Mouse (Mus musculus) stomach, postnatal 0 days (tissue): ENCODE data around the gene Tas1r2. TPM values are rescaled to one million over a fixed set of nuclear protein-coding genes. Genes with fewer than 3 reads are reported as not detected.
A peak's percentile ranks its signal among the peaks of the same experiment; 100 is the strongest.

Source experiments
- ATAC-seq: fragments of 200-750 bp; cut with Nextera tagmentation; 2 replicates; pipeline ENCODE4 v1.8.0; 2017; ENCODE audit not compliant: low FRiP score, low TSS enrichment
- DNase-seq: peaks from one replicate; pipeline ENCODE4 v3.0.0-alpha.2; 2016; ENCODE audit warnings: low spot score
- H3K27ac ChIP-seq: fragments of 300-500 bp; sonication (generic); replicated peaks from 2 replicates; pipeline ENCODE4 v1.5.1; 2014; ENCODE audit warnings: mild to moderate bottlenecking, control low read depth
- H3K27me3 ChIP-seq: fragments of 300-500 bp; sonication (generic); 2 replicates; pipeline ENCODE4 v1.6.1; 2014; ENCODE audit warnings: low read length; ENCODE audit not compliant: control insufficient read depth, insufficient read depth
- H3K36me3 ChIP-seq: fragments of 300-500 bp; sonication (generic); 2 replicates; pipeline ENCODE4 v1.6.1; 2014; ENCODE audit warnings: low read length, mixed read lengths; ENCODE audit not compliant: control insufficient read depth, insufficient read depth
- H3K4me1 ChIP-seq: fragments of 300-500 bp; sonication (generic); replicated peaks from 2 replicates; pipeline ENCODE4 v1.6.1; 2014; ENCODE audit warnings: antibody characterized with exemption; ENCODE audit not compliant: control insufficient read depth, insufficient read depth
- H3K4me2 ChIP-seq: fragments of 300-500 bp; sonication (generic); replicated peaks from 2 replicates; pipeline ENCODE4 v1.6.1; 2014; ENCODE audit warnings: low read depth, mild to moderate bottlenecking, control low read depth, moderate library complexity
- H3K4me3 ChIP-seq: fragments of 300-500 bp; sonication (generic); 2 replicates; pipeline ENCODE4 v1.5.1; 2014; ENCODE audit warnings: low read depth, low read length, control low read depth
- H3K9ac ChIP-seq: fragments of 300-500 bp; sonication (generic); 2 replicates; pipeline ENCODE4 v1.6.1; 2014; ENCODE audit warnings: mild to moderate bottlenecking, low read length, control low read depth, mixed read lengths
- H3K9me3 ChIP-seq: fragments of 300-500 bp; sonication (generic); 2 replicates; pipeline ENCODE4 v1.6.1; 2016; ENCODE audit warnings: low read length; ENCODE audit not compliant: control insufficient read depth
- CTCF ChIP-seq: IDR thresholded peaks from 2 replicates; pipeline ENCODE4 v1.5.1; 2016; ENCODE audit warnings: antibody characterized with exemption, low read depth, mild to moderate bottlenecking, moderate library complexity
- EP300 ChIP-seq: optimal IDR thresholded peaks from 2 replicates; pipeline ENCODE3; 2016; ENCODE audit warnings: antibody characterized with exemption
- WGBS: fragments of 180-500 bp; shearing (Covaris S2); extraction: QIAGEN DNeasy Blood & Tissue Kit; methylation state at CpG from one replicate; pipeline ENCODE4 v1.1.7; 2014; 5-methylcytosine and 5-hydroxymethylcytosine counted together
- polyA plus RNA-seq: library from polyadenylated mRNA; unstranded; fragments of >200 nt; fragmentation: Nextera tagmentation; extraction: Ambion mirVana; gene quantifications from 2 replicates; pipeline ENCODE4 v1.2.1, GENCODE M21; 2015

The Tas1r2 gene
- polyA plus RNA-seq, 1 experiment from 2014 or later = not detected

DNA sequence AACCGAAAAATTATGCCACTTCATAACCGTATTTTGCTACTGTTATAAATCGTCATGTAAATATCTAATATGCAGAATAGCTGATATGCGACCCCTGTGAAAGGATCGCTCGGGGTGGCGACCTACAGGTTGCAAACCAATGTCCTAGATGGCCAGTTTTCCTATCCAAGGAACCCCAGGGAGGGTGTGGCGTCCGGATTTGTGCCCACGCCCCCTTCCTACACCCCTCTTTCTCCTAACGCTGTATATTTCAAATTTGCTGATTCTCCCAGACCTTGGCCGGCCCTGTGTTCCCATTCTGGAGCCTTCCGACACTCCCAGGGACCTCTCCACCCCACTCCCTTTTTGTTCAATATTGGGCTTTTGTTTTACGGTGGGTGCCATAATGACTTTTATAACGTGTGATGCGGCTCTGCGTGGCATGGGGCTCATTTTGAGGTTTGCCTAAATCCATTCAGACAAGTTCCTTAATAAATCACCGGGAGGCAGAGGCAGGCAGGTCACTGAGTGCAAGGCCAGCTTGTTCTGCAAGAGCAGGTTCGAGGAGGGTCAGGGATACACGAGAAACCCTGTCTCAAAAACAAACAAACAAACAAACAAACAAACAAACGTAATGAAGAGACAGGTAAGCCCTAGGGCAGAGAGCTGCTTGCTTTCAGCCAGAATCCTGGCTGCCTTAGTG is 29.8 kb upstream of the Tas1r2 start:
- Histone ChIP-seq H3K4me1 (0 out of 2 replicates have a peak, but pooled peaks cover 2% of the 10 kb centered on the region), H3K9me3 (no peaks in the 10 kb centered on the region), H3K4me2 (peak overlapping the region; percentile 98), H3K27me3 (no peaks in the 10 kb centered on the region), H3K4me3 (peak overlapping the region; percentile 70), H3K9ac (peak overlapping the region; percentile 73), H3K36me3 (no peaks in the 10 kb centered on the region), H3K27ac (peak overlapping the region; percentile 88; the same call in 1 of the 2 replicates)
- 13% methylated on average over 21 of the region's 21 CpGs for whole genome bisulfite sequencing
- TF ChIP-seq CTCF (no peak), EP300 (no peak)
- ATAC-seq (no peak), DNase-seq (no peak)

DNA sequence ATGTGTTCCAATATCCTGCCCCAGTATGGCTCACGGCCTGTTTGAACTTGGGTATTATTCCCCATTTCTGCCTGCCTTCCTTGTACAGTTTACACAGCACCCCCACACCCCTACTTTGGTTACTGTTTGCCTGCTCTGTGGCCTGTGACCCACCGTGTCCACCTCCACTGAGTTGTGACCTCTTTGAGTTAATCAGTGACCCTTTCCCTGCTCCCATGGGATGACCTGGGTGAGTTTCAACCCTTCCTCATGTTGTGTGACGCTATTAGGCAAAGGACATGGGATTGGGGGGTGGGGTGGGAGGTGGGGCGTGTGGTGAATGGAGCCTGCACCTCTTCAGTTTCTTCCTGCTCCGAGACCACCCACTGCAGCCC is 29.2 kb upstream of the Tas1r2 start:
- WGBS = 55% methylated on average over 5 of the region's 5 CpGs
- Histone ChIP-seq H3K36me3 (no peaks in the 10 kb centered on the region), H3K9ac (peak overlapping the region; percentile 27; the same call in 1 of the 2 replicates), H3K4me2 (peak overlapping the region; percentile 98), H3K4me3 (peak overlapping the region; percentile 70; the same call in 1 of the 2 replicates), H3K4me1 (0 out of 2 replicates have a peak, but pooled peaks cover 2% of the 10 kb centered on the region), H3K27me3 (no peaks in the 10 kb centered on the region), H3K27ac (0 out of 2 replicates have a peak overlapping the region, but pooled peaks have one; percentile 8), H3K9me3 (no peaks in the 10 kb centered on the region)
- DNase-seq (no peak), ATAC-seq (no peak)
- no peak for TF ChIP-seq CTCF
- TF ChIP-seq EP300 = no peak

DNA sequence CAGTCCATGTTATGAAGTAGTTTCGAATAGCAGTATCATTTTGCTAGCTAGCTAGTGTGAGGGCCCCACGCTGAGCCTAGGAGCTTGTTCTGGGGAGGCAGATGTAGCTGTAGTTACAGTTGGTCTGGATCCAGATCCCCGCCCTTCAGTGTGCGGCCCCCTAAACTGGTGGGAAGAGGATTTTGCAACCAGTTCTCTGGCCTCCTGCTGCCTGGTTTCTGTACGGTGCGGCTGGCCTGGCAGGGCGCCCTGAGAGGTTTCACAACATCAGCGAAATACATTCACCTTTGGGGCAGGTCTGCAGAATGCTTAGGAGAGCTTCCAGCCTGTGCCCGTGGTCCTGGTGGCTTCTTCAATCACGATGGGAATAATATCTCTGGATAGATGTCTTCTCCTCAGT is 28.6 kb upstream of the Tas1r2 start:
- H3K9me3 ChIP-seq = no peaks in the 10 kb centered on the region
- no peak for ATAC-seq
- 46% methylated on average over 10 of the region's 10 CpGs for WGBS
- no peak overlapping the region for H3K4me3 ChIP-seq
- H3K9ac ChIP-seq = peak overlapping the region; percentile 27; the same call in 1 of the 2 replicates
- H3K36me3 ChIP-seq = no peaks in the 10 kb centered on the region
- peak overlapping the region; percentile 98; the same call in 1 of the 2 replicates for H3K4me2 ChIP-seq
- no peaks in the 10 kb centered on the region for H3K27me3 ChIP-seq
- H3K4me1 ChIP-seq = 0 out of 2 replicates have a peak, but pooled peaks cover 2% of the 10 kb centered on the region
- no peak overlapping the region; the same call in 1 of the 2 replicates for H3K27ac ChIP-seq
- peak; percentile 50 for DNase-seq
- TF ChIP-seq EP300 (no peak), CTCF (no peak)

DNA sequence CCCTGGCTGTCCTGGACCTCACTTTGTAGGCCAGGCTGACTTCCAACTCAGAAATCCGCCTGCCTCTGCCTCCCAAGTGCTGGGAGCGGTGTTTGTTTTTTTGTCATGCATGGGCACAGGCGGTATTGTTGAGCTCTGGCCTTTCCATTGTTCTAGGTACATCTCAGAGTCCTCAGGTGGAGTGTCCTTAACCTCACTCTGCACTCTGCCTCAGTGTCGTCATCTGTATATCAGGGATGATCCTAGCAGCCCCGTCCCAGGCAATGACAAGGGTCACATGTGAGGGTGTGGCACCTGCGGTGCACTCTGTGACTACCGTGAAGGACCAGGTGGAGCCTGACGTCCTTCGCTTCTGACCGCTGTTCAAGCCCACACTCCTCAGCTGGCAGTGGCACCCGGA is 26.0 kb upstream of the Tas1r2 start:
- Histone ChIP-seq H3K27me3 (no peaks in the 10 kb centered on the region), H3K27ac (no peak overlapping the region), H3K4me2 (no peak overlapping the region), H3K9ac (no peak overlapping the region), H3K4me3 (no peak overlapping the region), H3K36me3 (no peaks in the 10 kb centered on the region), H3K9me3 (no peaks in the 10 kb centered on the region), H3K4me1 (0 out of 2 replicates have a peak, but pooled peaks cover 2% of the 10 kb centered on the region)
- DNase-seq (no peak), ATAC-seq (no peak)
- 91% methylated on average over 11 of the region's 11 CpGs for WGBS
- no peak for TF ChIP-seq EP300
- no peak for TF ChIP-seq CTCF

DNA sequence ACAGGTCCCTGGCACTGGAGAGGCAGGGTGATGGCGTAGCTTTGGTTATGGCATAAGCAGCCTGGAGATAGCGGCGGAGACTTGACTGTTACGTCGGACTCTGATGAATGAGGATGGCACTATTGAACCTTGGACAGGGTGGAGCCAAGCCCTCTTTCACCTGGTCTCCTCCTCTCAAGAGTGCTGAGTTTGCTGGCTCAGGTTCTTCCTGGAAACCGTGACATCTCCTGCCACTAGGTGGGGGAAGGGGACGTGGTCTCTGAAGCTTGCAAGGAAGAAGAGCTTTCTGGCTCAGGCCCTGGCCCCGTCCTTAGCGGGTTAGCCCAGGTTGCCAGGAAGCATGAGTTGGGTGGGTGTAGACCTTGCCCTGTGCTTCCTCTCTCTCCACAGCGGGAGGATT is 23.2 kb upstream of the Tas1r2 start:
- no peak for DNase-seq
- H3K9me3 ChIP-seq = no peaks in the 10 kb centered on the region
- no peak overlapping the region for H3K4me3 ChIP-seq
- no peak overlapping the region for H3K27ac ChIP-seq
- no peaks in the 10 kb centered on the region for H3K36me3 ChIP-seq
- TF ChIP-seq CTCF = peak; percentile 38; the same call in 1 of the 2 replicates
- TF ChIP-seq EP300 = no peak
- peak; percentile 18; the same call in 1 of the 2 replicates for ATAC-seq
- H3K9ac ChIP-seq = no peak overlapping the region
- 67% methylated on average over 10 of the region's 10 CpGs for WGBS
- H3K4me2 ChIP-seq = no peak overlapping the region
- H3K4me1 ChIP-seq = no peaks in the 10 kb centered on the region
- H3K27me3 ChIP-seq = no peaks in the 10 kb centered on the region

DNA sequence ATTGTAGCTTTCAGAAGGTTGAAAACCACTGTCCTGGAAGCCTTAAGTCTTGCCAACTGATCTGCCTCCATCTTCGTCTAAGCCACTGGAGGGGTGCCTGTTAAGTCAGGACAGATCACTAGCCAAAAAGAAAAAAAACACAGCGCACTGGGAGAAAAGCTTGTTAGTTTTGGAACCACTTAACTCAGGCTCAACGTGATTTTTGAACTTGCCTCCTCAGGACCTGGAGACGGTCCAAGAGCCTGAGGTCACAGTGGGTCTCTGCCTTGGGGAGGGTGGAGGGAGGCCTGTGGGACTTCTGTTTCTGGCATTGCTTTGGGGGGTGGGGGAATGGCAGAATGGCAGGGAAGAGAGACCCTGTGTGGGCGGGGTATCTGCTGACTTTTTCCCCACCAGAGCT is 22.2 kb upstream of the Tas1r2 start:
- H3K27ac ChIP-seq = no peak overlapping the region
- no peaks in the 10 kb centered on the region; the same call in 1 of the 2 replicates for H3K36me3 ChIP-seq
- TF ChIP-seq CTCF (no peak), EP300 (no peak)
- DNase-seq (no peak), ATAC-seq (no peak)
- no peaks in the 10 kb centered on the region for H3K9me3 ChIP-seq
- H3K4me2 ChIP-seq = no peak overlapping the region
- H3K4me1 ChIP-seq = no peaks in the 10 kb centered on the region
- no peak overlapping the region for H3K4me3 ChIP-seq
- no peaks in the 10 kb centered on the region for H3K27me3 ChIP-seq
- WGBS = 54% methylated on average over 5 of the region's 5 CpGs
- H3K9ac ChIP-seq = no peak overlapping the region
